Mouse (Mus musculus): ENCODE measurements around the gene Sh3bp2. TPM values are rescaled to one million over a fixed set of nuclear protein-coding genes. Genes with fewer than 3 reads are reported as not detected.

Gene Sh3bp2
- total RNA-seq, 2 experiments from 2014 or later: 3.7 to 7.5 TPM

GRCm38 (mm10) chr5:34523958-34524485 lies 1.6 kb upstream of the Sh3bp2 start:
- DNase-seq (ENCODE audit: extremely low spot score in 1 of 2, low spot score in 1 of 2): no peak

GRCm38 (mm10) chr5:34524511-34524910 lies 1.1 kb upstream of the Sh3bp2 start:
- DNase-seq (ENCODE audit: extremely low spot score in 1 of 2, low spot score in 1 of 2): no peak

DNA sequence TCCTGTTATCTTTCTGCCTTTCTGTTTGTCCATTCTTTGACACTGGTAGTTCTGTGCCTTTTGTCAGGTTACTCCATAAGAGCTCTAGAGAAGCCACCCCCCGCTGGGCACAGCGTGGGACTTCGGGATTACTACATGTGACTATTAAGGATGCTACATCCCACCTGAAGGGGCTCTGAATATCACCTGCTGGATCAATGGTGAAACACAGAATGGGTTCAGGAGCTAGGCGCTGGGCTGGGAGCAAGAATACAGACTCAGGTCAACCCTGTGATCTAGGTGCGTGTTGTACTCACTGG lies 788 bp downstream of the Sh3bp2 start:
- DNase-seq (ENCODE audit: extremely low spot score in 1 of 2, low spot score in 1 of 2): no peak

GRCm38 (mm10) chr5:34527352-34527751 lies 1.7 kb downstream of the Sh3bp2 start:
- DNase-seq (ENCODE audit: extremely low spot score in 1 of 2, low spot score in 1 of 2): no peak

DNA sequence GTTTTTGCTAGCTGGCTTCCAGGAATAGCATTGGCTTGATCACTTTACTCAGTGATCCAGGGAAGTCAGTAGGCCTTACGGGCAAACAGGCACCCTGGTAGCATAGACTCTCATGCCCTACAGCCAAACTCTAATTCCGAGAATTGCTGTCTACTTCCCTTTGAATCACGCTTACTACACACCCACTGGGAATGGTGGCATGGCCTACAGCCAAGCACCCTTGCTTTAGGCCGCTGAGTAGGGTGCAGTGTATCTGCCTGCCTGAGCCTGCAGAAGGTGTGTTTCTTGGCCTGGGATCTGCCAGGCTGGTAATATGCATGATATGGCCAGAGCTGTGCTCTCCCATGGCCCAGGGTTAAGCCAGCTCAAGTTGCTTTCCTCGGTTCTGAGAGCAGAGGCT lies 3.1 kb downstream of the Sh3bp2 start:
- DNase-seq (ENCODE audit: extremely low spot score in 1 of 2, low spot score in 1 of 2): no peak

GRCm38 (mm10) chr5:34530116-34530515 lies 4.5 kb downstream of the Sh3bp2 start:
- DNase-seq (ENCODE audit: extremely low spot score in 1 of 2, low spot score in 1 of 2): no peak

- DNase-seq (ENCODE audit: extremely low spot score in 1 of 2, low spot score in 1 of 2): no peak
Measured at GRCm38 (mm10) chr5:34530687-34531086, 5.0 kb downstream of the Sh3bp2 start.

- DNase-seq (ENCODE audit: extremely low spot score in 1 of 2, low spot score in 1 of 2): no peak
Measured at GRCm38 (mm10) chr5:34533066-34533465, 7.4 kb downstream of the Sh3bp2 start.

- DNase-seq (ENCODE audit: extremely low spot score in 1 of 2, low spot score in 1 of 2): no peak
Measured at GRCm38 (mm10) chr5:34533820-34534219, 8.2 kb downstream of the Sh3bp2 start.

GRCm38 (mm10) chr5:34534776-34535581 lies 9.3 kb downstream of the Sh3bp2 start:
- no peak for DNase-seq (ENCODE audit: extremely low spot score in 1 of 2, low spot score in 1 of 2)

DNA sequence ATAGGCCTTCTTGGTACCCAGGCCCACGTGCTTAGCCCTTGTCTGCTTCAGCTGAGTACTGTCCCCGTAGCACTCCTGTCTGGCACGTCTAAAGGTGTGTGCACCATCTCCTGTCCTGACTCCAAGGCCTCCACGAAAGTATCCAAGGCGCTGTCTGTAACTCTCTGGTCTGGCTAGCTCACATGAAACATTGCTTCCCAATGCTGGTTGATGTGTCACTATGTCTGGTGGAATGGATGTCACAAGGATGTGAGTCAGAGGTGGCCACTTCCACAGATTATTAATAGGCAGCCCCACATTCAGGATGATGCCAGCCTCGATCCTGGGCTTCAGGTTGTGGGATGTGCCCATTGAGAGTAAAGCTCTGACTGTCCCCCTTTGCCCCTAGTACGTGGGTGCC lies 10.2 kb downstream of the Sh3bp2 start:
- no peak for DNase-seq (ENCODE audit: extremely low spot score in 1 of 2, low spot score in 1 of 2)

DNA sequence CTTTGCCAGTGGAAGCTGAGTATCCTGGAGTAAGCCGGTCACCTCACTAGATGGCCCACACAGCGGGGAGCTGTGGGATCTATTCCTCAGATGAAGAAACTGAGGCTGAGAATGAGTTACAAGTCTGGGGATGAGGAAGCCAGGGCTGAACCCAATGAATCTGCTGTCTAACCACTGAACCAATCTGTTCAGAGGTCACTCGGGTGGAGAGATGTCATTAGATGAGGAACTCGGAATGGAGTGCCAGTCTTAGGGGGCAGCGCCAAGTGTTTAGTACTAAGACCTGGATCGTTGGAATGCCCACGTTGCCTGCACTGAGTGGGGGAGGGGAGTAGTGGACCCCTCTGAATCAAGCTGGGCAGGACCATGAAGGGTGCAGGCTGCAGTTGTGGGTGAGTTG lies 12.4 kb downstream of the Sh3bp2 start:
- no peak for DNase-seq (ENCODE audit: extremely low spot score in 1 of 2, low spot score in 1 of 2)

- peak in 1 of 2 experiments; percentile 26 for DNase-seq (ENCODE audit: extremely low spot score in 1 of 2, low spot score in 1 of 2)
Measured at GRCm38 (mm10) chr5:34538527-34538926, 12.9 kb downstream of the Sh3bp2 start.

DNA sequence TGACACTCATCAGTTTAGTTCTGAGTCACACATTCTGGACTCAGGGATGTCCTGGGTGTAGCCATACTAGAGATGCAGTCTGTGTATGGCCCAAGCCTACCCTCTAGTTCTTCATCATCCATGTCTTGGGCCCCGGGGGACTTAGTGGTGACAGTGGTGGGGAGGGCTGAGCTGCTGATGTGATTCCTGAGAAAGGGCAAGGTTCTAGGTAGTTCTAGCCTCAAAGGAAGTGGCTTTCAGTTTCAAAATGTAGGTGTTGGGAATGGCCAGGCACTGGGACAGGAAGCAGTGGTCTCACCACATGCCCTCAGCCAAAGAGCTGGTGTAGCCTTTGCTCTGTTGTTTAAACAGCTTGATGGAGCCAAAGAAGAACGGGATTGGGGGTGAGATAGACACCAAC lies 13.5 kb downstream of the Sh3bp2 start:
- DNase-seq (ENCODE audit: extremely low spot score in 1 of 2, low spot score in 1 of 2): no peak

- DNase-seq (ENCODE audit: extremely low spot score in 1 of 2, low spot score in 1 of 2): no peak
Measured at GRCm38 (mm10) chr5:34542166-34542565, 16.5 kb downstream of the Sh3bp2 start.

- no peak for DNase-seq (ENCODE audit: extremely low spot score in 1 of 2, low spot score in 1 of 2)
Measured at GRCm38 (mm10) chr5:34543114-34543513, 17.5 kb downstream of the Sh3bp2 start.

GRCm38 (mm10) chr5:34547410-34547809 lies 21.8 kb downstream of the Sh3bp2 start:
- DNase-seq (ENCODE audit: extremely low spot score in 1 of 2, low spot score in 1 of 2): peak in 1 of 2 experiments; percentile 22

DNA sequence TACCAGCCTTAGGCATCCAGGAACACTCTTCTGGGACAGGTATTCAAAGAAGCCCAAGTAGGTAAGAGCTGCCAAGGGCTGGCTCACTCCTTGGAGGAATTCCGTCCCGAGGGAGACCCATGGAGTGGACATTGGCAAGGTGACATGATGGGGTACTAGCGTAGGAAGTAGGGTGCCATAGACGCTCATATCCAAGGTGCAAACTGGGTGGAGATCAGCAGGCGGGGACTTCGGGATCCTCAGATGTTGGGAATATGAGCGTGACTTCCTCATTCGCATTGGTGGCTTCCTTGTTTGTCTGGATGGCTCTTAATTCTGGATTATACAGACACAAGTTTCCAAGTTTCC lies 23.5 kb downstream of the Sh3bp2 start:
- DNase-seq (ENCODE audit: extremely low spot score in 1 of 2, low spot score in 1 of 2): no peak

DNA sequence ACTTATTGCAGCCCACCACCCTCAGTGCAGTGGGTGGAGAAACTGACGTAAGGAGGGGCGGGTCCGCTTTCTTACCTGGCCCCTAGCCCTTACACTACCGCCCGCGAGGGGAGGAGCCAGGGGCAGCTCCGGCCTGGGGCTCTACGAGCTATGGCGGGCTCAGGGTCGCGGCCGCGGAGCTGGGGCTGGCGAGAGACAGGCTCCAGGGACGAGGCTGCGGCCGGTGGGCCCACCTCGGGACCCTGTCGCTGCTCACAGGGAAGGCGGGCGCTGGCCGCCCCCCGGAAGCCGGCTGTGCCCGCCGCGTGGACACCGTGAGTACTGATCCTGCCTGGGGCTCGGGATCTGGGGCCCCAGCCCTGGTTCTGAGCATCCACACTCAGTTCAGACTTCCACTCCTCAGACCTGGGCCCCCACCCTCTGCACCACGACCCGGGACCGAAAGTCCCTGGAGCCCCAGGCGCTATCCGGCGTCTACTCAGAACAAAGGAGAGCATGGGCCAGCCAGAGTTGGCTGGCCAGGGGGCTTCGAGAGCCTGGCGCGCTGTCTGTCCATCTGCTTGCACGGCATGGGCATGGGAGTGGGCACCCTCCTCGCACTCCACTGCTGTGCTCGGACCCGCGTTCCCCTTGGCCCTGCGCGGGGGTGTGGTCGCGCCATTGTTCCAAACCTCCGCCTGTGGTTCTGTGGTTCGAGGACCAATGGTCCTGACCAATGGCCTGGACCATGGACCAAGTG lies 24.0 kb downstream of the Sh3bp2 start:
- peak in 1 of 2 experiments; percentile 27 for DNase-seq (ENCODE audit: extremely low spot score in 1 of 2, low spot score in 1 of 2)

- DNase-seq (ENCODE audit: extremely low spot score in 1 of 2, low spot score in 1 of 2): no peak
Measured at GRCm38 (mm10) chr5:34550251-34550650, 24.6 kb downstream of the Sh3bp2 start.

DNA sequence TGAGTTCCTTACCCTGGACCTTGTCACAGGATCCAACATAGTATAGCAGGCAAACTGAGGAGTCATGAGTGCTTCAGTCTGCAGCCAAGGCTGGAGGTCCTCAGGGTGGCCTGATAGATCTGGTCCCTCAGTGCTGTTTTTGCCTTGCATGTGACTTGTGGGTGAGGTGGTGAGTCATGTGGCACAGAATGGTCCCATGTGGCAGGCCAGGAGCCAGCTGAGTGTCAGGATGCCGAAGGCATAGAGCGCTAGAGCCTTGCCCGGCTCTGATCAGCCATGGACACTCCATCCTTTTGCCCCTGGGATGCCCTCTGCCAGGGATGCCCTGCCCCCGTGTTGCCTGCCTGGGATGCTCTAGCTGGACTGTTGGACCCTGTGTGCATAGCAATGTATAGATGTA lies 26.2 kb downstream of the Sh3bp2 start:
- DNase-seq (ENCODE audit: extremely low spot score in 1 of 2, low spot score in 1 of 2): no peak

DNA sequence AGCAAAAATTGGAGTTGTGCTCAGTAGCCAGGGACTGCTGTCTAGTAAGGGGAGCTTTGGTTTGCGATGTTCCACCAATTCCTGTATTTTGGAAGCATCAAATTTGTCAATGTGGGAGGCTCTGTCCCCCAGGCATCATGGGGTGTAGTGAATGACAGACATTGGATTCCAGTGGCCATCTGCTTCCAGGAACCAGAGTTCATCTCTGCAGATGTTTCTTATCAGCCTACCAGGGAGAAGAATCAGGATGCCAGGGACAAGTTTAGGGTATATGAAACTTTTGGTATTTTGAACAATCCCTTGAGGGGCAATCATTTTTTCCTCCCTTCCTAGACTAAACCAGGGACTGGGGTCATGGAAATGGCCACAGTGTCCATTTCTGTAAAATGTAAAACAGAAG lies 38.2 kb downstream of the Sh3bp2 start:
- DNase-seq (ENCODE audit: extremely low spot score in 1 of 2, low spot score in 1 of 2): no peak
